Mouse (Mus musculus) intestine, postnatal 0 days (tissue): ENCODE data around the gene Olfr1382. TPM values are rescaled to one million over a fixed set of nuclear protein-coding genes. Genes with fewer than 3 reads are reported as not detected.
"Not testable (repeated sequence)": the region's sequence is repeated elsewhere in the genome, so short reads cannot be mapped to it uniquely, and the experiment has no call there.

ENCODE experiments used
- ATAC-seq: fragments of 200-750 bp; cut with Nextera tagmentation; 2 replicates; pipeline ENCODE4 v1.8.0; 2017; ENCODE audit warnings: mild to moderate bottlenecking, moderate TSS enrichment, moderate library complexity
- H3K27ac ChIP-seq: fragments of 300-500 bp; sonication (generic); 2 replicates; pipeline ENCODE4 v1.5.1; 2014; ENCODE audit warnings: mild to moderate bottlenecking, low read depth, low read length, moderate library complexity
- H3K27me3 ChIP-seq: fragments of 300-500 bp; sonication (generic); replicated peaks from 2 replicates; pipeline ENCODE4 v1.6.1; 2014; ENCODE audit warnings: low read length, mixed read lengths; ENCODE audit not compliant: control insufficient read depth, insufficient read depth
- H3K36me3 ChIP-seq: fragments of 300-500 bp; sonication (generic); 2 replicates; pipeline ENCODE4 v1.6.1; 2014; ENCODE audit warnings: mild to moderate bottlenecking, moderate library complexity; ENCODE audit not compliant: control insufficient read depth, insufficient read depth
- H3K4me1 ChIP-seq: fragments of 300-500 bp; sonication (generic); replicated peaks from 2 replicates; pipeline ENCODE4 v1.6.1; 2014; ENCODE audit warnings: antibody characterized with exemption, low read length, mixed read lengths; ENCODE audit not compliant: control insufficient read depth, insufficient read depth
- H3K4me2 ChIP-seq: fragments of 300-500 bp; sonication (generic); replicated peaks from 2 replicates; pipeline ENCODE4 v1.6.1; 2014; ENCODE audit warnings: low read depth, mild to moderate bottlenecking, moderate library complexity
- H3K4me3 ChIP-seq: fragments of 300-500 bp; sonication (generic); 2 replicates; pipeline ENCODE4 v1.5.1; 2014; ENCODE audit warnings: low read depth, low read length
- H3K9ac ChIP-seq: fragments of 300-500 bp; sonication (generic); 2 replicates; pipeline ENCODE4 v1.6.1; 2014; ENCODE audit warnings: mild to moderate bottlenecking, low read depth, low read length
- H3K9me3 ChIP-seq: fragments of 300-500 bp; sonication (generic); 2 replicates; pipeline ENCODE4 v1.6.1; 2016; ENCODE audit warnings: mixed run types; ENCODE audit not compliant: control insufficient read depth
- CTCF ChIP-seq: sonication (generic); IDR thresholded peaks from 2 replicates; pipeline ENCODE4 v1.5.1; 2016; ENCODE audit warnings: low read depth, mild to moderate bottlenecking, control low read depth, antibody characterized with exemption, moderate library complexity
- WGBS: fragments of 180-500 bp; shearing (Covaris S2); extraction: QIAGEN DNeasy Blood & Tissue Kit; methylation state at CpG from one replicate; pipeline ENCODE4 v1.1.7; 2014; 5-methylcytosine and 5-hydroxymethylcytosine counted together
- polyA plus RNA-seq: library from polyadenylated mRNA; unstranded; fragments of >200 nt; fragmentation: Nextera tagmentation; extraction: Ambion mirVana; gene quantifications from 2 replicates; pipeline ENCODE4 v1.2.1, GENCODE M21; 2015

The Olfr1382 gene
- not detected in 2 replicates for polyA plus RNA-seq

- no peak within 1 kb of the TSS for H3K9ac ChIP-seq
- H3K27ac ChIP-seq, result no peak within 1 kb of the TSS
- H3K36me3 ChIP-seq, result no peaks in the 10 kb centered on the region
- ATAC-seq, result no peak
- TF ChIP-seq CTCF, result no peak
- no peaks in the 10 kb centered on the region for H3K9me3 ChIP-seq
- no peak within 1 kb of the TSS for H3K4me2 ChIP-seq
- H3K4me3 ChIP-seq, result no peak within 1 kb of the TSS
- 82% methylated on average over 3 of the region's 3 CpGs for WGBS
- no peaks in the 10 kb centered on the region for H3K27me3 ChIP-seq
- H3K4me1 ChIP-seq, result no peaks in the 10 kb centered on the region
These were observed at the start of gene Olfr1382 for GRCm38 (mm10) chr11:49527947-49528346. Gene Olfr1382, plus strand, starts transcription at chr11:49528247.

DNA sequence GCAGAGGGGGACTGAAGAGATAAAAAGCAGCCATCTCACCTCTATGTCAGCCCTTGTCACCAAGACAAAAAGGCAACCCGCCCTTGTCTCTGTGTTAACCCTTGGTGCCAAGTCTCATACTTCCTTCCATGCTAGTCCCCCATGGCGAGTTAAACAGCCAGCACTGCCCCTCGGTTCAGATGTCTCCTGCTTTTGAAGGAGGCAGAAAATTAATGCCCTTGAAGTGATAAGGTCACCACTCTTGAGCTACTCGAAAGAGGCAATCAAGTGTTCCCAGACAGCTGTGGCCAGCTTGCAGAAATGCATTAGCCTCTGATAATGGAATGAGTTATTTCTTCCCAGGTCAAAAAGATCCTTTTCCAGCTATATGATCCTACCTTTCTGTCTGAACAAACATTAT, 42.1 kb upstream of the Olfr1382 start:
- ATAC-seq, result no peak
- WGBS, result 50% methylated on average over 4 of the region's 4 CpGs
- no peak overlapping the region for H3K4me2 ChIP-seq
- H3K27ac ChIP-seq, result no peak overlapping the region
- H3K4me3 ChIP-seq, result no peak overlapping the region
- no peaks in the 10 kb centered on the region for H3K9me3 ChIP-seq
- no peaks in the 10 kb centered on the region for H3K27me3 ChIP-seq
- no peaks in the 10 kb centered on the region for H3K4me1 ChIP-seq
- H3K9ac ChIP-seq, result no peak overlapping the region
- TF ChIP-seq CTCF, result no peak
- H3K36me3 ChIP-seq, result no peaks in the 10 kb centered on the region

DNA sequence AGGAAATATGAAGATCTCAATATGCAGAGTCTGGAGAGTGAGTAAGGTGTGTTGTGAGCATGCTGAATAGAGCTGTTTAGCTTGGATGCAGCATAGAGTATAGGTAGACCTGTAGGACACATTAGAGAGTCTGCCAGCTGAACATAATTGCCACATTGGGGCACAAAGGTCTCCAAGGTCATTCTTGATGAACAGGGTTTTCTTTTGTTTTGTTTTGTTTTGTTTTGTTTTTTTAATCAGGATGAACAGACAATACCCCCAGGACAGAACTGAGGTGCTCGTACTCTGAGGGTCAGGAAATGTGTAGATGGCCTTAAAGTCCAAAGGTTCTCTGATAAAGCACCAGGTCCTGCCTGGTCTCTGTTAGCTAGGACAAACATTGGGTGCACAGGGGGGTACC, 39.3 kb upstream of the Olfr1382 start, which contains the start of gene Olfr1385:
Gene Olfr1385, plus strand, starts transcription at position 301 of the 400 bp plus-strand sequence.
- not testable (repeated sequence) for H3K4me3 ChIP-seq, H3K9ac ChIP-seq, H3K4me1 ChIP-seq, H3K36me3 ChIP-seq, H3K27ac ChIP-seq, H3K27me3 ChIP-seq, ATAC-seq, H3K4me2 ChIP-seq, H3K9me3 ChIP-seq
- WGBS, result 55% methylated on average over 1 of the region's 1 CpGs

- H3K9ac ChIP-seq, result no peak overlapping the region
- no peaks in the 10 kb centered on the region for H3K4me1 ChIP-seq
- H3K4me3 ChIP-seq, result no peak overlapping the region
- ATAC-seq, result no peak
- no peak overlapping the region for H3K27ac ChIP-seq
- H3K9me3 ChIP-seq, result no peaks in the 10 kb centered on the region
- H3K36me3 ChIP-seq, result no peaks in the 10 kb centered on the region
- no peak for TF ChIP-seq CTCF
- H3K27me3 ChIP-seq, result no peaks in the 10 kb centered on the region
- H3K4me2 ChIP-seq, result no peak overlapping the region
- 66% methylated on average over 5 of the region's 5 CpGs for WGBS
These were observed 10.0 kb upstream of the Olfr1382 start for GRCm38 (mm10) chr11:49518086-49518485.

DNA sequence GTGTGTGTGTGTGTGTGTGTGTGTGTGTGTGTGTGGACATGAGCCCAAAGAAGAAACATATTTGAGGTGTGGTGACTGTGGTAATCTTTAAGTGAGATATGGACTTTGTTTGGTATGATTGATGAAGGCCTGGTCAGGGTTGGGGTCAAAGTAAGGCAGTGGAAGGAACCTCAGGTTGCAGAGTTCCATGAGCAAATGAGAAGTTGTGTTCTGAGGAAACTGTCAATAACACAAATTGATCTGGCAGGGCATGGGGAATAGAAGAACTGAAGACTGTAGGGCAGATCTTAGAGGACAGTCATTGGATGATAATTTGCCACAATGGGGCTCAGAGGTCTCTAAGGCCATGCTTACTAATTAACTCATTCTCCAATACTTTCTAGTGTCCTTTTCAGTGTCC, 8.7 kb upstream of the Olfr1382 start, which contains the start of gene Olfr1383:
Gene Olfr1383, plus strand, starts transcription at position 301 of the 400 bp plus-strand sequence.
- Histone ChIP-seq H3K4me1 (no peaks in the 10 kb centered on the region), H3K27ac (no peak within 1 kb of the TSS), H3K27me3 (no peaks in the 10 kb centered on the region), H3K4me2 (no peak within 1 kb of the TSS), H3K9me3 (no peaks in the 10 kb centered on the region), H3K4me3 (no peak within 1 kb of the TSS), H3K36me3 (no peaks in the 10 kb centered on the region), H3K9ac (no peak within 1 kb of the TSS)
- ATAC-seq, result no peak
- no peak for TF ChIP-seq CTCF

GRCm38 (mm10) chr11:49532761-49533160, 4.7 kb downstream of the Olfr1382 start:
- Histone ChIP-seq H3K36me3 (no peaks in the 10 kb centered on the region), H3K4me2 (no peak overlapping the region), H3K27me3 (no peaks in the 10 kb centered on the region), H3K4me1 (no peaks in the 10 kb centered on the region), H3K9ac (no peak overlapping the region), H3K4me3 (no peak overlapping the region), H3K9me3 (no peaks in the 10 kb centered on the region), H3K27ac (no peak overlapping the region)
- TF ChIP-seq CTCF, result no peak
- no peak for ATAC-seq

- not testable (repeated sequence) for H3K27ac ChIP-seq, H3K27me3 ChIP-seq, H3K4me2 ChIP-seq, H3K36me3 ChIP-seq, H3K4me1 ChIP-seq, H3K9ac ChIP-seq, H3K4me3 ChIP-seq, H3K9me3 ChIP-seq, ATAC-seq
- peak; percentile 29; the same call in 1 of the 2 replicates for TF ChIP-seq CTCF
- WGBS, result 77% methylated on average over 2 of the region's 2 CpGs
These were observed 8.6 kb downstream of the Olfr1382 start for GRCm38 (mm10) chr11:49536631-49537030.

- H3K4me1 ChIP-seq, H3K9me3 ChIP-seq, H3K36me3 ChIP-seq, H3K27ac ChIP-seq, ATAC-seq, H3K27me3 ChIP-seq, H3K9ac ChIP-seq, H3K4me3 ChIP-seq, H3K4me2 ChIP-seq: not testable (repeated sequence)
- WGBS, result 78% methylated on average over 3 of the region's 3 CpGs
These were observed 15.1 kb downstream of the Olfr1382 start, which contains the start of gene Olfr1381 for GRCm38 (mm10) chr11:49543149-49543548. Gene Olfr1381, plus strand, starts transcription at chr11:49543449.
